Mouse (Mus musculus) right cerebral cortex, adult 18-20 months (tissue): ENCODE data around the gene Fam102a.
A peak's percentile ranks its signal among the peaks of the same experiment; 100 is the strongest.

Experiments used
- DNase-seq: peaks from one replicate; pipeline ENCODE4 v3.0.0; 2022; ENCODE audit warnings: mixed read lengths

Fam102a gene

DNA sequence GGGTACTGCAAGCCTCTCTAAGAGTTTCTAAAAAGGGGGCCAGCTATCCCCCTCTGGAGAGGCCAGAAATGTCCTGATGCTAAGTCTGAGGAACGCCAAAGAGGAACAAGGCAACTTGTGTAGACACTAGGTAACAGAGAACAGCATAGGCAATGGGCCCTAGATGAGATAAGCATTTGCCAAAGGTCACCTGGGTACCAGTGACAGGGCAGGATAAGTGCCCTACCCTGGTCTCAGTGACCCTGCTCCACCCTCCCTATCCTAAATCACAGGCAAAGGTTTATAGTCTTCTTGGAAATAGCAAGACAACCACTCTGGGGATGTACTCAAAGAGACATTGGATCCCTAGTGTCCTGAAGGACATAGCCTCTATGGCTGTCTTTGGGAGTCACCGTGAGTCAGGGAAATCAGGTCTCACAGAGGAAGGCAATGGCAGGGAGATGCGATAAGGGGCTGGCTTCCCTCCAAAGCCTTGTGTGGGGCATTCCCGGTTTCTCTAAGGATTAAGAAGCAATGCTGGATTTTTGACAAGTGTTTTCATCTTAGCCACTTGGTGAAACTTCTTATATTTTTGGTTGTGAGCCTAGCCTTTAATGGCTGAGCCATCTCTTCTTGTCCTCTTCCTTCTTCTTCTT lies 17.8 kb upstream of the Fam102a start:
- no peak for DNase-seq

DNA sequence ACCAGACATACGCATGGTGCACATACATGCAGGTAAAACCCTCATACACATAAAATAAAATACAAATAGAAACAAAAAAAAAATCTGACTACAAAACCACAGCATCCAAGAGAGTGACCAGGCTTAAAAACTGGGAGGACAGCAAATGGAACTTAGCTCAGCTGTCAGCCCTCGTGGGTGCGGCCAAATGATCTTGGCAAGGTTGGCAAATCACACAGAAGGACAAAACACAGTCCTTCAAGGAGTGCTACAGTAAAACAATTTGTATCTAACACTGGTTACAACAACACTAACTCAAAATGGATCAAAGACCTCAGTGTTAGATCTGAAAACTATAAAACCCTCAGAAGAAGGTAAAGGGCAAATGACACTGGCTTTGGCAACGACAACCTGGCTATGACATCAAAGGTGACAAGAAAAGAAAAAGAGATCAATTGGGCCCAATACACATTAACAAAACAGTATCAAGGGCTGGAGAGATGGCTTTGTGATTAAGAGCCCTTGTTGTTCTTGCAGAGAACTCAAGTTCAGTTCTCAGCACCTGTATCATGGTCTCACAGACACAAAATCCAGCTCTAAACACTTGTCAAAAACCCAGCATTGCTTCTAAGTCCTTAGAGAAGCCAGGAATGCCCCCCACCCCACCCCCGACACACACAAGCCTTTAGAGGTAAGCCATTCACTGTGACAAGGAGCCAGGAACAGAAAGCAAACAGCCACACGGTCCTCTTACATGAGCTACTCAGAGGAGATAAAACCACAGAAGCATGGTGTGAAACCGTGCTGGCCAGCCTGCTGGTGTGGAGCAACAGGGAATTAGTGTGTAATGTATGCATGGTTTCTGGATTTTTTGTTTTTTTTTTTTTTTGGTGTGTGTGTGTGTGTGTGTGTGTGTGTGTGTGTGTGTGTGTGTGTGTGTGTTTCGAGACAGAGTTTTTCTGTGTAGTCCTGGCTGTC lies 14.8 kb upstream of the Fam102a start:
- no peak for DNase-seq

DNA sequence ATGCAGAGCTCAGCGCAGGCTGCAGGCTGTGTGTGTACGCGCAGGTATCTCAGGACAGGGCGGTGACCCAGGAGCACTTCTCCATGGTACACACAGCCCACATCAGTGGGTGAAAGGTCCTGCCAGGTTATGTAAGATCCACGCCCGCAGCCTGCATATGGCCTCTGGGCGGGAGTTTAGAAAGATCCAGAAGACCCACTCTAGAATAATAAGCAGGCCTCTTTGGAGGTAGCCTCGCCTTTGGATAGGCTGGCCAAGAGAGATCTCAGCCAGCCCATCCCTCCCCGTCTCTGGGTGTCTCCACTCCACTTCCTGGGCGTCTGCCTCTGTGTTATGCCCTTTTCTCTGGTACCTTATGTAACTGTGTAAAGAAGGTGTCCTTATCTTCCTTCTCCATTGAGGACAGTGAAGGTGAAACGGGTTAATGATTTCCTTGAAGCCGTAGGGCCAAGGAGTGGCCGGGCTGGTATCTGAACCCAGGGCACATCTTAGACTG lies 10.5 kb upstream of the Fam102a start:
- no peak for DNase-seq

DNA sequence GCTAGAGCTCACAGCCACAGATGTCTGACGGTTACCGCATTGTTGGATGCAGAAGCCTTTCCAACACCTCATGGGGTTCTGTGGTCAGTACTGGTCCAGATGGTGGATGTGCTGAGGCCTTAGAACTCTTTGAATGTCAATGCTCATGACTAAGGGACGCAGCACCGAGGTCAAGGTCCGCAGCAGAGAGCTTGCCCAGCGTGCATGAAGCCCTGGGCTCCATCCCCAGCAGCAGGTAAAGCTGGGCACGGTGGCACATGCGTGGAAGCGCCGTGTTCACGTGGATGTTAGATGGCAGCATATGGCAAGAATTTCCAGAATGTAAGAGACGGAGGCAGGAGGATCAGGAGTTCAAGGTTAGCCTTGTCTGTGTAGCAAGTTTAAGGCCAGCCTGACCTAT lies 9.3 kb upstream of the Fam102a start:
- DNase-seq, result no peak

DNA sequence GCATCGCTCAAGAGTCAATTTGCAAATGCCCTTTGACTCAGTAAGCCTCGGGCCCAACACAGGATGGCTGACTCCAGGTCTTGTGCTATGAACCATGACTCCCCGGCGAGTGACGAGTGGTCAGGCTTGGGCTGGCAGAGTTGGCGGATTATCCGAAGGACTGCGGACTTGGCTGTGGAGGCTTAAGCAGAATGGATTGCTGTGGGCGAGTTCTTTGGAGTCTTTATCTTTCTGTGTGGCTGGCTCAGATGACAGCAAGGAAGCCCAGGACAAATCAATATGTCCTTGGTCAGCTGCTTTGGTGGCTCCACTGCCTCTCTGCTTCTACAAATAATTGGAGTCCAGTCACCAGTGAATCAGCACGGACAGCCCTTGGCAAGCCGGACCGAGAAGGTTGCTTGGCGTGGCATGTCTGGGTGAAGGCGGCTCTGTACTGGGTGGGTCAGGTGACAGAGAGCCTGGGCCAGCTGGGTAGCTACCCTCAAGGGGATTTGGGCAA lies 7.6 kb upstream of the Fam102a start:
- no peak for DNase-seq

DNA sequence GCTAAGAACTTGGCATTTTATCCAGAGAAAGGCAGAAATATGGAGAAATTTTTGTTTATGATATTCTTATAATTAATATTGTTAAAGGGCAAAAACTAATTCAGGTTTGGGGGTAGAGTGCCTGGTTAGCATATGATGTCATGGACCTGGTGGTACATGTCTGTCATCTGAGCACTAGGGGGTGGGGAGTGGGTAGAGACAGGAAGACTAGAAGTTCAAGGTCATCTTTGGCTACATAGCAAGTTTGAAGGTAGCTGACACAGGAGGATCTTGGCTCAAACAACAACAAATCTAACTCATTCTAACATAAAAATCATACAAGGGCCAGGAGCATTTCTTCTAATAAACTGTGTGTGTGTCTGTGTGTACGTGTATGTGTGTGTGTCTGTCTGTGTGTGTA lies 6.8 kb upstream of the Fam102a start:
- DNase-seq, result no peak

DNA sequence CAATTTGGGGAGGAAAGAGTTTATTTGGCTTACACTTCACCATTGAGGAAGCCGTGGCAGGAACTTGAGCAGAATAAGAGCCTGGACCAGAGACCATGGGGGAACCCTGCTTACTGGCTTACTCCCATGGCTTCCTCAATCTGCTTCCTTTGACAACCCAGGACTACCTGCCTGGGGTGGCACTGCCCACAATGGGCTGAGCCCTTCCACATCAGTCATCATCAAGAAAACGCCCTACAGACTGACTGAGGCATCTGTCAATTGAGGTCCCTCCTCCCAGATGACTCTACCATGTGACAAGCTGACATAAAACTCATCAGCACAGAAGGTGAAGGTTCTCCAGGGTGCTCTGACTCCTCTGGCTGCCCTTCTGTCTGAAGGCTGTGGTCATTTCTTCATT lies 4.7 kb upstream of the Fam102a start:
- no peak for DNase-seq

DNA sequence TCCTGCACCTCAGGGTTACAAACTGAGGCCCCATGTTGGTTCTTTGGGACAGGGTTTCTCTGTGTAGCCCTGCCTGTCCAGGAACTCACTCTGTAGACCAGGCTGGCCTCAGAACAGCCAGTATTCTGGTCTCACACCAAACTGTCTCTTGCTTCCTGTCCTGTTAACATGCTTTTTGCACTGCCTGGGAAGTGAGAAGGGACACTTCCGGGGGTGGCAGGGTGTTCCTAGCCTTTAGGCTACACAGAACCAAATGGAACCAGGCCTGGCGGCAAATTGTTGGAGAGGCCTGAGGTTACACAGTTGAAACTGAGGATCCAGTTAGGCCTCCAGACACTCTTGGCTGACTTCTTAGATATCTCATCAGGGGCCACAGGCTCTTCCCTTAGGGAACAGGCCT lies 2.0 kb upstream of the Fam102a start:
- DNase-seq, result no peak

DNA sequence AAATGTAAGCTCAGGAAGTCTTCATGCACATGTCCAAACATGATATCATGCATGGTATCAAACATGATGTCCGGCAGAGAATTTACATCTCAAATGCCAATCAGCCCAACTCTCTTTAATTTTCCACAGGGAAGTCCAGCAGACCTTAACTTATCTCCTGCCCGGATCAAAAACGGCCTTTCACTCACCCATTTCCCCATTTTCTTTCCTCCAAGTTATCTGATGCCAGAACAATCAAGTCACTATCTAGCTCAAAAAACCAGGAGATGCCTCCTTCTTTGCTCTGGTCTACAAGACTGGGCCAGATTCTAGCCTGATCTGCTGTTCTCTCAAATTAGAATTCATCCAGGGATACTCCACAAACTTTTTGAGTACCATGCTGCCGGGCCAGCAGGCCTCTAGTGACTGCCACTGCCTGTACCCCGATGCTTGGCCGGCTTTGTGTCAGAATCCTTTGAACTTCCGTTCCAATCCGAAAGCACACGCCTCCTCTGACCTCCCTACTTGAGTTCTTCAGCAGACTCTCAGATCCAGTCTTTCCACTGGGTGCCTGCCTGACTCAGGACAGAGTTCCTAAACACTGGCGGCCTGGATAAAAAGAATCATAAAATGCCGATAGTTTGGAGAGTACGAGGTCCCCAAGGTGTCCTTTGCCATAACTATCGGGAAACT lies 935 bp upstream of the Fam102a start:
- DNase-seq, result peak; percentile 37

DNA sequence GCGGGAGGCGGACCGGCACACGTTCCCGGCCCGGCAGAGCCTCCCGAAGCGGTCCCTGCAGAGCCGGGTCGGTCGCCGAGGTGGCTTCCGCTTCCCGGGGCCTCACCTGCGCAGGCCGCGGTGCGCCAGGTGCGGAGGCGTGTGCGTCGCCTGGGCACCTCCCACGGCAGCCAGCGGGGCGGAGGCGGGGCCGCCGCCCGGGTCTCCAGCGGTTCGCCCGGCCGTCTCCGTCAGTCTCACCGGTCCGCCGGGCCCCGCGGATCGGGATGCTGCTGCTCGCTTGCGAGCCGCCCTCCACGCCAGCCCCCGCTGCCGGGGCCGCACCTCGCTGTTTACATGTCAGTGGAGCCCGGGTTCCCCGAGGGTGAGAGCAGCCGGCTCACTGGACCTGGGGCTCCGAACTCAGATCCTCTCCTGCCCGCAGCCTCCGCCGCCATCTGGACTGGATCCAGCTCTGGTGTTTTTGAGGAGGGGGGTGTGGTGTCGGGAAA lies 414 bp downstream of the Fam102a start:
- no peak for DNase-seq

DNA sequence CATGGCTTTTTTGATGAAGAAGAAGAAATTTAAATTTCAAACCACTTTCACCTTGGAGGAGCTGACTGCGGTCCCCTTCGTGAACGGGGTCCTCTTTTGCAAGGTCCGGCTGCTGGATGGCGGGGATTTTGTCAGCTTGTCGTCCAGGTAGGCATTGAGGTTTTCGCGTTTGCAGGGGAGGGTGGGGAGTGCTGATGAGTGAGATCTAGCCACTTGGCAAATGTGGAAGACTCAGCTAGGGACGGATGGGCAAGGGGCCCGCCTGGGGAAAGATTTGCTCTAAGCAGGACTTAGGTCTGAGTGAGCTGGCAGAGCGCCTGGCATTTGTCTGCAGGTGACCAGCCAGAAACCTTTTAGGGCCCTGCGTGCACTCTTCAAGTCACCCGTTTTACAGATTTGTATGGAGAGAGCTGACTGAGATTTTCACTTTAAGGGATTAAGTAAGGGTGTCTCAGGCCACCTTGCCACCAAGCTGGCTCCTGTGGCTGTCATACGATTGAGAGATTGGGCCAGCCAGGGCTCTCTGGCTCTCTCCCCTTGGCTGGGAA lies 1.0 kb downstream of the Fam102a start:
- no peak for DNase-seq

DNA sequence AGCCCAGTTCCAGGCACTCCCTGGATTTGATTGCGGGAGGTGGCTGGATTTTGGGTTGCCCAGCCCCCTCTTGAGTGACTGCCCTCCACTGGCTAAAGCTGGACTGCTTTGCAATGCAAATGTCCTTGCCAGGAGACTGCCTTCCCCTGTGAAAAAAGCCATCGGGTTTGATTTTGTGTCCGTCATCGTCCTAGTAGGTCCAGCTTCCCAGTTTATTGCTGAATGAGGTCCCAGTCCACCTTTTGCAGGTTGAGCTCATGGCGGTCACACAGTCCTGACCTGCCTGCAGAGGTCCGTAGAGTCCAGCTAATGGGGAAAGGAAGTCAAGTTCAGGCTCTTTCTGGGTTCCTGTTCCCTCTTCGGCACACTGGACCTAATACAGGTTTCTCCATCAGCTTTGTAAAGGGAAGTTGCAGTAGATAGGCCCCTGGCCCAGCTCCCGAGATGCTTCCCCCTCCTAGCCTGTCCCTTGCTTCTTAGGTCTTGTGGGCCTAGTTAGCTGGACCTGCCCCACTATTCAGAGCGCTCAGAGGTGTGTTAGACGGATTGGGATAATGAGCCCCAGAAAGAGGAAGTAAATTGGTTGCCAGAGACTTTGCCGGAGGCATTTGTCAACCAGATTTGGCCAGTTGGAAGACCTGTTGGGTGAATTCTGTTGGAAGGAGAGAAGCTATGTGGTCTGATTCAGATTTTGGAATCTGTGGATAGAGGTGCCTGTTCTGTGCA lies 1.7 kb downstream of the Fam102a start:
- peak; percentile 67 for DNase-seq

DNA sequence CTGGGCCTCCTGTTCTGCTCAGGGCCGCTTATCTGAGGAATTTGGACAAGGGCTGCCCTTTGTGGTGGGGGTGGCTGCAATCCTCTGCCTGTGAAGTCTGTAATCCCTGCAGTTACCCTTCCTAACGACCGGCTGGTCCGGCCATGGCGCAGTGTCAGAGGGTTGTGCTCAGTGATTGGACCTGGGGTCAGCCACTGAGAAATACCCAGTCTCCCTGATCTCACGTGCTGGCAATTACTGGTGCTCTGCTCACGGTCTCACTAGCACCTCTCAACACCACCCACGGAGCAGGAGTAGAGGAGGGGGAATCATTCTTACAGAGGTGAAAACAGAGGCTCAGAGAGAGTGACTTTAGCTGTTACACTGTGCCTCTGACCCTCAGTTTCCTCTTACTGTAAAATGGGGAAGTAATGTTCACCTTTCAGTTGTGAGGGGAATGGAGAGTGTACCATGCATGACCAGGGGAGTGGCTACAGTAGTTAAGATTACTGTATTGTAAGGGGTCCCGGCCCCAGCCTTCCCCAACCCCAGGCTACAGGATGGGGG lies 2.3 kb downstream of the Fam102a start:
- DNase-seq, result no peak

DNA sequence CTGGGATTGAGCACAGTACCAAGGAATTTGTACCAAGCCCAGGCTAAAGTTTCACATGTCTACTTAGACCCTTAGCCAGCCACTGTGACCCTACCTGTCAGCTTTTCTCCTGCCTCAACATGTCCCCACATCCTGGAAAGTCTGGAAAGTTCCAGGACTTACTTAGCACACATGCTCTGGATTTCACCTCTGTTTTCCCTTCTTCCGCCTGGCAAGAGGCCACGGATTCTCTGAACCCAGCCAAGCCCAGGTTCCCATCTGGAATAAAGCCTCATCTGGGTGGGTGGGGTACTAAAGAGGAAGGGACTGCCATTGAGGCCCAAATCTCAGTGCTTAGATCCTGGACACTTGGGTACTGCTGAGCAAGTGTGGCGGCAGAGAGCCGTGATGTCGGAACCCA lies 2.8 kb downstream of the Fam102a start:
- no peak for DNase-seq

DNA sequence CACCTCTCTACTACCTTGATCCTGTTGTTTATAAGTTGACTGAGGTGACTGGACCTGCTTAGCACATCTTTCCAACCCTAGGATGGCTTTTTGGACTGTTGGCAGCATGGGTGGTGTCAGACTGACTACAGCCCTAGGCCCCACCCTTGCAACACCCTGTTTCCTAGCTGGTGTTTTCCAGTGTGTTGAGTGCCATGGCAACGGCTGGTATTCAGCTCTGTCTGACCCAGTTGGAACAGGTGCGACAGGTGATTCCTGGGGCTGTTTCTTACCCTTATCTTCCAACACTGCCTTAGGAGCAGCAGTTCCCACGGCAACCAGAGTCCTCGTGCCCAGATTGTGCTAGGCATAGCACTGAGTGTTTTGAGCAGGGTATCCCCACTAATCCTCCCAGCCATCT lies 3.3 kb downstream of the Fam102a start:
- no peak for DNase-seq

DNA sequence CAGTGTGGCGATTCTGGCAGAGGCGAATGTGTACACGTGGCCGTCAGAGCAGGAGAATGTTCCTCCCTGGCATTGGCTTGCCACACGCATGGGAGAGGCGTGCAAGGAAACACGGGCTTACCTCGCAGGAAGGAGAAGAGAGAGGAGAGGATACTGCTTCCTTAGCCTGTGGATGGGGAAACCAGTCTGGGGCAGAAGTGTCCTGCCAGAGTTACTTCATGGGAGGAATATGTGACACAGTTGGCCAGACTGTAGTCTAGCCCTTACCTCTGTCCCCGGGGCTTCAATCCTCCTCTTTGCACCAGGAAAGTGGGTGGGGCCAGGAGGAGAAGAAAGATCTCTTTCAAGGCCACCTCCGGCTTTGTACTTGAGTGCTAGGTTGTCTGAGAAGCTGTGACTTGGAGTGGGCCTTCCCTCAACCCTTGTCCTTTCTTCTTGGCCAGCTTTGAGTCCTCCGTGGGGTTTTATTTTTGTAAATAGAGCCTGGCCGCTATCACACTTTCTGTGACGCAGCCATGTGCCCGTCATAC lies 4.4 kb downstream of the Fam102a start:
- DNase-seq, result no peak

DNA sequence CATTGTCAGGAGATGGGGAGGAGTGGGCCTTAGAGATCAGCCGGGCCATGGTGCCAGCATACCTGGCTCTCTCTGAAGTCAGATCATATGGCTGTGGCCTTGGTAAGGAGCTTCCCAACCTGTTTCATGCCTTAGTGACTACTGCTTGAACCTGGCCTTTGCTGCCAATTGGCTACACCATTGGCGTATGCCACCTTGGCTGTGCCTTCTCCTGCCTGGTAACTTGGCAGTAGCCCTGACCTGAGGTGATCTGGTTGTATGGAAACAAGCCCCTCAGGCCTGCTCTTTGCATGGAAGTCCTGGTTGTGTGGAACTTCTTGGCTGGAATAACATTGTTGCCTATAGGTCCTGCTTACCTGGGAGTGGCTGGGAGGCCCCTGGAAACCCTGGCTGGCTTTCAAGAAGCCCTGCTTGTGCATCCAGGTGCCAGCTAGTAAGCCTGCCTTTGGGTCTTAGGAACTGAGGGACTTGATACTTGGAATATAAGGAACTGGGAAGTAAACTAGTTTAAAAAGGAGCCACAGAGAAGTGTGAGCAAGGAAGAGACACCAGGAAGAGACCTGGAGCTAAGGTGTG lies 6.3 kb downstream of the Fam102a start:
- no peak for DNase-seq

DNA sequence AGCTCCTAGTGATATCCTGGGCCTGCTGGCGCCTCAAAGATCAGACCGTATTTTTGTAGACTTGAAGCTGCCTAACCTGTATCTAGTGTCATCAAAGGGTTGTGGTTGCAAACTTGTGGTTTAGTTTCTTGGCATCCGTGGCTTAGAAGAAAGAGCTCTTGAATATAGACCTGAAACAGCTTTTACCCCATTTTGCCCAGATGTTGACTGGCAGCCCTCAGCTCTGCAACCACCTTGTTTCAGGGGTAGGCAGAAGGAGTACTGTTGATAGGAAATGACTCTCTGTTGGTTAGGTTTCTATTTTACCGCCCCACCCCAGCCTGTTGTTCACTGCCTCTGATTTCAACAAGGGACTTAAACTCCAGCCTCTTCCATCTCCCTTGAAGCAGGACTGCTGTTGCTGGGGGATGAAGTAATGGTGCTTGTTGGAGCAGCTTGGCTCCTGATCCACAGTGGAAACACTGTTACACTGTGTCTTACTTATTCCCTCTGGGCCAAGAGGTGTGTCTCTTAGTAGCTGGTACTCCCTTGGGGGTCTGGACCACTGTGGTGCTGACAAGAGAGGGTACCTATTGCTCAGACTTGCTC lies 6.9 kb downstream of the Fam102a start:
- DNase-seq, result no peak

DNA sequence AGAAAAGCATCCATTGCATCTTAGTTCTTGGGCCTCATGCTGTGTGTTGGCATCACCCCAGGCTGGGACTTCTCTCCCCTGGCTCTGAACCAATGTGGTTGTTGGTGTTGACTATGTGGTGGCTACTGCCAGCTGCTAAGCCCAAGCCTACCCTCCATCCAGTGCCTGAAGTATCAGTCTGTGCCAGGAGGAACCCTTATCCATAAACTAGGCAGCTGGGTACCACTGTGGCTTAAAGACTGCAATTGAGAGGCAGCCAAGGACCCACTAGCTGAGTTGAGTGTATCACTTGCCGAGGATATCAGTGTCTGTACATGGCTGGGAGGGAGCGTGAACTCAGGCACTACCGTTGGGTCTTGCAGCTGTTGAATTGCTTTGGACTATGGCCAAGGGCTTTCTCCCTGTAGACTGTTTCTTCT lies 7.9 kb downstream of the Fam102a start:
- DNase-seq, result no peak

DNA sequence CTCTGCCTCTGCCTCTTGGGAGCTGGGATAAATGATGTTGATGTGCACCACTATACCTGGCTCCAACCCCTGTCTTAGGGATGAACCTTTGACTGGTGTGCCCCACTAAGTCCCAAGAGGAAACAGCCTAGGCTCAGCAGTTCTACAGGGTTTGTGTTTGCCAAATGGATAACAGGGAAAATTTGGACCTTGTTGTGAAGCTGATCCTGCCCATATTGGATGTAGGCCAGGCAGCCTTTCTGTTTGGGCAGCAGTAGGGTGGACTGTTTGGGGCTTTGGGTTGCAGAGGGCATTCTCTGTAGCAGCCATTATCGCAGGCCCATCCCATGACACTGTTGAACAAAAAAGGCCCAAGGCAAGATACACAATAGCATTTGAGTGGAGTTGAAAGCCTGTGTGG lies 11.8 kb downstream of the Fam102a start:
- DNase-seq, result no peak

DNA sequence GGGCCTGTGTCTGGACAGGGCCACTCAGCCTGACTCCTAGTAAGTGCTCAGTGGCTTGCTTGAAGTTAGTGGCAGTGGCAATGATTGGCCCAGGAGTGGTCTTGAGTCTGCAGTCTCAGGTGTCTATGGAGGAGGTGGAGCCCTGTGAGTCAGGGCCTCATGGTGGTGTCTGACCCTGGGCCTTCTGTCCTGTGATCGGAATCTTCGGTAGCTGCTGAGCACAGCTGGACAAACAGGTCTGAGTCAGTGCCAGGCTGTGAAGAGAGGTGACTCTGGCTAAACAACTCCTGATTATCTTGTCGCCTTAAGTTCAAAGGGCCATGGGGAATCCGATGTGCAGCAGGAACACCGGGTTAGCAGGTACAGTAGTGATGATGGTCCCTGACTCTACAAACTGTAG lies 12.2 kb downstream of the Fam102a start:
- DNase-seq, result no peak
